Mouse (Mus musculus): Measurements from ENCODE around the gene Slc9a9.

Gene Slc9a9

DNA sequence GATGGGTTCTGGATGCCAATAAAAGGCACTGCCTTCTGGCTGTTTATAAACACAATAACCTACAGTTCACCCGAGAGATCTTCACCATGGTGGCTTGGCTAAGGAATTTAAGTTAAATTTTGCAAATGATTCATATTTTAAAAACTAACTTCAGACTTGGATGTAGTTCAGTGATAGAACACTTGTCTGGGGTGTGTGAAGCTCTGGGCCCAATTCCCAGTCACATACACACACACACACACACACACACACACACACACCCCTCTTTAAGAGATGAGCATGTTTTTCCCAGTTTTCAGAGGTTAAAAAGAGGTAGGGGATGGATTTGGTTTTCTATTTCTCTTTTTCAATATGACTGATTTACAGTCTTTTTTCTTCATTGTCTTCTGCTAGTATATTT lies 15.9 kb downstream of the Slc9a9 start:
- no peak for DNase-seq (ENCODE audit: low spot score in 2 of 2)

DNA sequence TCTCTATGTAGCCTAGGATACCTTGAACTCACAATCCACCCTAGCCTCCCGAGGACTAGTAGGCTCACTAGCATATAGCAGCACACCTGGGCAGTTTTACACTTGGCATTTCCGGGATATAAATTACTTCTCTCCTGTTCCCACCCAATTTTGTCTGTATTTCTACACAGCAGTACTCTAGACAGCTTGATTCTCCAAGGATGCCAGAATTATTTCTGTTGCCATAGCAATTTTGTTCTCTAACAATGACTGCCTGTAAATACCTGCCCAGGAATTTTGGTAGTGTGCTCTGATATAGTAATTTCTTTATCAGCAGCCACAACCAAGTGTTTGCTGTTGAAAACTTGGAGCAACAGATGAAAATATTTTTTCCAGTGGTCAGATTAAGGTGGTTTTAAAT lies 16.7 kb downstream of the Slc9a9 start:
- DNase-seq (ENCODE audit: low spot score in 2 of 2) = no peak

GRCm38 (mm10) chr9:94687203-94687859 lies 17.6 kb downstream of the Slc9a9 start:
- DNase-seq (ENCODE audit: low spot score in 2 of 2) = no peak

GRCm38 (mm10) chr9:94691311-94692087 lies 21.8 kb downstream of the Slc9a9 start:
- no peak for DNase-seq (ENCODE audit: low spot score in 2 of 2)

GRCm38 (mm10) chr9:94692122-94692521 lies 22.4 kb downstream of the Slc9a9 start:
- no peak for DNase-seq (ENCODE audit: low spot score in 2 of 2)

DNA sequence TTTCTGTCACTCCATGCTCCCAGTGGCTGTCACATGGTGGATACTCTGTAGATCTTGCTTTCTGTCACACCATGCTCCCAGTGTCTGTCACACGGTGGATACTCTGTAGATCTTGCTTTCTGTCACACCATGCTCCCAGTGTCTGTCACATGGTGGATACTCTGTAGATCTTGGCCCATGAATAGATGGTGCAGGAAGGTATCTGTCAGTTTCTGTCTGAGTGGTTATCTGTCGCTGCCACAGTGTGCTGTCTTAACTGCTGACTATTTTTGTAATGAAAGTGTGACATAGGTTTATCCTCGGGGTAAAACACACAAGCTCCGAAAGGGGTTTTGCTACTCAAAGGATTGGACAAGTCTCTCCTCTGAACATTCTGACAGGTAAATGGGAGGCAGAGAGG lies 24.5 kb downstream of the Slc9a9 start:
- DNase-seq (ENCODE audit: low spot score in 2 of 2) = no peak

- no peak for DNase-seq (ENCODE audit: low spot score in 2 of 2)
Measured at GRCm38 (mm10) chr9:94694983-94695382, 25.3 kb downstream of the Slc9a9 start.

DNA sequence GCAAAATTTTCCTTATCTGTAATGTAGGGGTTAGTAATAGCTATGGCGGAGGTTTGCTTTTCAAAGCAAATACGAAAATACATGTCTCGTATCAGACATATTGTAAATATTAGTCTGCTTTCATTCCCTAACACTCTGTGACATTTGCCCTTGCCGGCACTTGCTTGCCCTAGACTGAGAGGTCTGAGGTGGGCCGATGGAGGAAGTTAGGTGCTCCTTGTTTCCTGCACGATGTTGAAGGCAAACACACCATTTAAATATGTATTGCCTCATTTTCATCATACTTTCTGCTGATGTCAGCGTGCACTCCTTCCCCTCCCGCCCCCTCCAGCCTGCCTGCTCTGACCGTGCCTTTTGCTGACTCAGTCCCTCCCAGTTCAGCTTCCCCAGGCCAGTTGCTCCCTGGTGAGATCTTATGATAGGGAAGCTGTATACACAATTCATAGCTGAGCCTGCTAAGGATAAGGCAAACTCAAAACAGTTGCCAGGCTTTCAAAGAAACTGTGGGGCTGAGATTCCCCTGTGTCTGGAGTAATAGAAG lies 26.9 kb downstream of the Slc9a9 start:
- no peak for DNase-seq (ENCODE audit: low spot score in 2 of 2)

- DNase-seq (ENCODE audit: low spot score in 2 of 2) = no peak
Measured at GRCm38 (mm10) chr9:94698175-94698574, 28.5 kb downstream of the Slc9a9 start.

- DNase-seq (ENCODE audit: low spot score in 2 of 2) = peak in 1 of 2 experiments; percentile 40
Measured at GRCm38 (mm10) chr9:94700549-94700948, 30.8 kb downstream of the Slc9a9 start.

DNA sequence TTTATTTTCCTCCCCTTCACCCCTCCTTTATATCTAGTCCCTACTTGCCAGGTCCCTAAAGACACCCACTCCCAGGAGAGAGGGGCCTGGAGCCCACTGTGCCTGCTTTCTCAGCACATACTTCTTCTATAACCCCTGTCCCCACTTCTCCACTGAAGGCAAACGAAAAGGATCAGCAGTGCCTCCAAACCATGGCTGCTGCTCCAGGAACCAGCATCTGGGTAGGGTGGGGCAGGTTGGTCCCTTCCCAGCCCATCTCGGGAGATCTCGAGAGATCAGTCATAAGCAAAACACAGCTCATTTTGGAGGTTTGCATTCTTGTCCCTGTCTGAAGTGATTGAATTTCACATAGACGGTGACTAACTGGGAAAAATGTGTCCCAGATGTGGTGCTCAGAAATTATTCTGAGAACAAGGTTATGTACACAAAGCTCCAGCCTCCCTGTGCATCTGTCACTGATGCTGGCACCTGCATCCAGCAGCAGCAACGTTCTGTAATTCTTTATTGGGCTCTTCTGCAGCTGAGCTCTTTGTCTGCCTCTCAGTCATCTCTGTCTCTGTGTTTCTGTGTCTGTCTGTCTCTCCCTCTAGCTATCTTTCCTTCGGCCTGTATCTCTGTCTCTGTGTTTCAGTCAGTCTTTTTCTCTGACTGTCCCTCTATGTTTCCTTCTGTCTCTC lies 31.6 kb downstream of the Slc9a9 start:
- DNase-seq (ENCODE audit: low spot score in 2 of 2) = no peak

DNA sequence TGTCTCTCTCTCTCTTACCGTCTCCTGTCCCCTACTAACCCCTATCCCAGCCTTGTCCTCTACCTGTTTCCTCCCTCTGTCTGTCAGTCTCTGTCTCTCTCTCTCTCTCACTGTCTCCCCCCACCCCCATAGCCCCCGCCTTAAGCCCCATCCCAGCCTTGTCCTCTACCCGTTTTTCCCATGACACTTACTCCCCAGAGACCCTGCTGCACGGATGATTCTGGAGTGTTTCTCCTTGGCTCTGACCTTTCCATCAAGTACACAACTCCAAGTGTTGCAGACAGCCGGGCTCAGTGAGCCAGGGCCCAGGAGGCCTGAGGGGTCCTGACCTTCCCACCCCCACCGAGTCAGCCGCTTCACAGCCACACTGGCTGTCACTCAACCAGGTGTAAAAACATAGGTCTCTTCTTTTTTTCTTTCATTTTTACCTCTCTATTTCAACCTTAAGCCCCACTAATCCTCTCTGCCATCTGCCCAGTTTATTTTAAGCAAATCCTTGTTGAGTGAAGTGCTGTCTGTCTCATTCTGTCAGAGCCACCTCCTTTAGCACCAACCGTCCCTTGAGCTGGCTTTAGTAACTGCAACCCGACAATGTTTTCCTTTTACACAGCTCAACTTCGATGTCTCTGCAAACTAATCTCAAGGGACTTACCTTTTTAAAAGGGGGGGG lies 32.4 kb downstream of the Slc9a9 start:
- no peak for DNase-seq (ENCODE audit: low spot score in 2 of 2)

GRCm38 (mm10) chr9:94704986-94705757 lies 35.5 kb downstream of the Slc9a9 start:
- DNase-seq (ENCODE audit: low spot score in 2 of 2) = no peak

DNA sequence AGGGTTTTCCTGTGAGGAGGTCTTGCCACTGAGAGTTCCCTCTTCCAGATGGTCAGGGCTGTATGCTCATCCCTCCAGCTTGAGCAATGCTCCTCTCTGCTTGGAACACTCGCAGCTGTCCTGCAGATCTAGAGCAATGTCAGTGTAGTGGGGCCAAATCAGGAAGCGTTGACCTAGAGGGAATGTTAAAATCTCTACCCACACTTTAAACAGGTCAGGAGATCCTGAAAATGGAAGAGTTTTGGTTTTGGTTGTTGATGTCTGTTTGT lies 36.0 kb downstream of the Slc9a9 start:
- no peak for DNase-seq (ENCODE audit: low spot score in 2 of 2)

DNA sequence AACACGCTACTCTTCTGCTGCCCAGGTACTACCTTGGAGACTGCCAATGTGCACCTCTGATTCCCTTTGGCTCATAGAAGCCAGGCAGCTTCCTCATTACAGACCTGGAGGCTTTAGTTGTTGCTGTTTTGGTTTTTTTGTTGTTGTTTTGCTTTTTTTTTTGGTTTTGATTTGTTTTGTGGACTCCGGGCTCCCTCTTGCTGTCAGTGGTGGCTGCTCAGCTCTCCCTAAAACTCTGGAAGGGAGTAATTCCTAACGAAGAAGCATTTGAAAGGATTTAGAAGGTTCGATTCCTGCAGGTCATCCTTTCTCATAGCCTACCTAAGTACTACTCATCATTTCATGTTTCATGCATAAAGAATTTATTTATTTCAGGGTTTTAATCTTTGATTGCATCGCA lies 42.4 kb downstream of the Slc9a9 start:
- no peak for DNase-seq (ENCODE audit: low spot score in 2 of 2)

- DNase-seq (ENCODE audit: low spot score in 2 of 2) = no peak
Measured at GRCm38 (mm10) chr9:94716695-94717094, 47.0 kb downstream of the Slc9a9 start.

DNA sequence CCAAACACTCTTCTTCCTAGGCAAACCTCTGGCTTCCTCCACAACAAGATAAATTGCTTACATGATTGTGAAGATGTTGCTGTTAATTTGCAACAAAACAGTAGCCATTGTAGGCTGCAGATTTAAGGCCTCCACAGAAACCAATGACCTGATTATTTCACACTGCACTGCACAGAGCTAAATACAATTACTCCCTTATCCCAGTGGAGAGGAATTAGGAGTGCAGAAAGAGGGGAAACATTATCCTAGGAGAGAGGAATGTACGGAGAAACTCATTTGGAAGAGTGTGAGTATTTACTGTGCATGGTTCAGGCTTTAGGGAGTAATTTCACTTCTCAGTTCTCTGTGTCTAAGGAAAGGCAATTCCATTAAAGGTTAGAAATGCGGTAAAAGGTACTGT lies 53.9 kb downstream of the Slc9a9 start:
- DNase-seq (ENCODE audit: low spot score in 2 of 2) = no peak

GRCm38 (mm10) chr9:94725121-94725520 lies 55.4 kb downstream of the Slc9a9 start:
- DNase-seq (ENCODE audit: low spot score in 2 of 2) = no peak

GRCm38 (mm10) chr9:94727457-94727856 lies 57.7 kb downstream of the Slc9a9 start:
- DNase-seq (ENCODE audit: low spot score in 2 of 2) = no peak

DNA sequence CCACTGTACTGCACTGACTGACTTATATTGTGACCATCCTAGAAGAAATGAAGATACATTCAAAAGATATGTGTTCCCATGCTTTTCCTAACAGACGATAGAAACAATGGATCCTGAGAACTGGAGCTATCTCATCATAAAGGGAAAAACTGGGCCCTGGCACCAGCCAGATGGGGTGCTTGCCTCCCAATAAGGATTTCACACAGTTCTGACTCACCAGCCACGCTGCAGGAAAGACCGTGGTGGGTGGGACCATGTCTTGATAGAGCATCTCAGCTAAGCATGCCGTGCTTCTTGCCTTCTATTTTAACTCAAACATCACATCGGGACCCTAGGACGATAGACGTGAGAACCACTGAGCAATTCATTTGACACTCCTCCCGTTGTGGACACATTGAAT lies 60.7 kb downstream of the Slc9a9 start:
- no peak for DNase-seq (ENCODE audit: low spot score in 2 of 2)

- no peak for DNase-seq (ENCODE audit: low spot score in 2 of 2)
Measured at GRCm38 (mm10) chr9:94732136-94732535, 62.4 kb downstream of the Slc9a9 start.
